Mouse (Mus musculus): ENCODE results near the gene Olfr115.

The Olfr115 gene

GRCm38 (mm10) chr17:37627009-37627408, at the start of gene Olfr115, which contains the start of gene Olfr116:
Gene Olfr115, minus strand, starts transcription at chr17:37627109.
Gene Olfr116, minus strand, starts transcription at chr17:37627199.
- DNase-seq (ENCODE audit: low spot score in 2 of 2), result no peak

GRCm38 (mm10) chr17:37666688-37667087, 39.8 kb upstream of the Olfr115 start, which contains the start of gene Olfr118:
Gene Olfr118, plus strand, starts transcription at chr17:37666988.
- no peak for DNase-seq (ENCODE audit: low spot score in 2 of 2)

- no peak for DNase-seq (ENCODE audit: low spot score in 2 of 2)
Measured at GRCm38 (mm10) chr17:37663682-37664081, 36.8 kb upstream of the Olfr115 start, which contains the start of gene Olfr117. Gene Olfr117, minus strand, starts transcription at chr17:37663782.

- no peak for DNase-seq (ENCODE audit: low spot score in 2 of 2)
Measured at GRCm38 (mm10) chr17:37592643-37593042, 34.3 kb downstream of the Olfr115 start, which contains the start of gene Olfr114. Gene Olfr114, minus strand, starts transcription at chr17:37592743.

GRCm38 (mm10) chr17:37577563-37577962, 49.3 kb downstream of the Olfr115 start, which contains the start of gene Olfr113:
Gene Olfr113, minus strand, starts transcription at chr17:37577663.
- no peak for DNase-seq (ENCODE audit: low spot score in 2 of 2)

GRCm38 (mm10) chr17:37569351-37569750, 57.6 kb downstream of the Olfr115 start, which contains the start of gene Olfr112:
Gene Olfr112, minus strand, starts transcription at chr17:37569451.
- no peak for DNase-seq (ENCODE audit: low spot score in 2 of 2)
